Mouse (Mus musculus) megakaryocyte, embryonic 14.5 days (primary cell): ENCODE data around the gene Foxd2. TPM values are rescaled to one million over a fixed set of nuclear protein-coding genes. Genes with fewer than 3 reads are reported as not detected.

ENCODE experiments used
- H3K27me3 ChIP-seq: replicated peaks from 2 replicates; pipeline ENCODE3; 2012; ENCODE audit warnings: inconsistent platforms
- H3K36me3 ChIP-seq: replicated peaks from 2 replicates; pipeline ENCODE3; 2012; ENCODE audit warnings: low read length, inconsistent platforms, mixed read lengths
- H3K4me1 ChIP-seq: 2 replicates; pipeline ENCODE4 v1.6.1; 2012; ENCODE audit warnings: inconsistent platforms
- H3K4me3 ChIP-seq: replicated peaks from 2 replicates; pipeline ENCODE3; 2012; ENCODE audit warnings: moderate library complexity, mild to moderate bottlenecking, inconsistent platforms
- H3K9me3 ChIP-seq: 2 replicates; pipeline ENCODE4 v1.6.1; 2012; ENCODE audit warnings: inconsistent platforms
- FLI1 ChIP-seq: IDR thresholded peaks from 2 replicates; pipeline ENCODE4 v1.6.1; 2012; ENCODE audit warnings: low read length, inconsistent platforms, mixed read lengths
- GATA1 ChIP-seq: IDR thresholded peaks from 3 replicates; pipeline ENCODE4 v1.6.1; 2012; ENCODE audit warnings: mixed read lengths, low read length, inconsistent platforms, borderline replicate concordance
- polyA plus RNA-seq: library from polyadenylated mRNA; stranded (reverse); fragments of >175 nt; gene quantifications from 2 replicates; pipeline ENCODE4 v1.2.3, GENCODE M21; 2012; ENCODE audit warnings: low replicate concordance; ENCODE audit not compliant: insufficient read depth

Foxd2 gene
- polyA plus RNA-seq, 1 experiment: 1.9 TPM

DNA sequence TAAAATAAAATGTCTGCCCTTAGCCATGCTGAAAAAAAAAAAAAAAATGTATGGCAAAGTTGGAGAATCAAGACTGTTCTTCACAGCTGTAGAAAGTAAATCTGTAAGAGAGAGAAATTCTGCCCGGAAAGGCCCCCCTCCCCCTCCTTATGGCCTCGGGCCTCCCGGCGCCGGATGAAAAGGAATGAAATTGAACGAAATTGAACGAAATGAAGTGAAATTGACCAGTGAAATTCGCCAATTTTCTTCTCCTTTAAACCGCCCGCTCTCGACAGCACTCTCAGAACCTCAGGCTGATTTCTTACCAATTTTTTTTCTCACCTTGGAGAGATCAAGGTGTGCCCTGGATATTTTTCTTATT lies 5.3 kb downstream of the Foxd2 start:
- Histone ChIP-seq H3K4me3 (no peak overlapping the region), H3K4me1 (peaks cover 42% of the 10 kb centered on the region), H3K27me3 (peaks cover 98% of the 10 kb centered on the region), H3K9me3 (peaks cover 14% of the 10 kb centered on the region; the same call in 1 of the 2 replicates), H3K36me3 (no peaks in the 10 kb centered on the region)
- TF ChIP-seq FLI1: no peak

DNA sequence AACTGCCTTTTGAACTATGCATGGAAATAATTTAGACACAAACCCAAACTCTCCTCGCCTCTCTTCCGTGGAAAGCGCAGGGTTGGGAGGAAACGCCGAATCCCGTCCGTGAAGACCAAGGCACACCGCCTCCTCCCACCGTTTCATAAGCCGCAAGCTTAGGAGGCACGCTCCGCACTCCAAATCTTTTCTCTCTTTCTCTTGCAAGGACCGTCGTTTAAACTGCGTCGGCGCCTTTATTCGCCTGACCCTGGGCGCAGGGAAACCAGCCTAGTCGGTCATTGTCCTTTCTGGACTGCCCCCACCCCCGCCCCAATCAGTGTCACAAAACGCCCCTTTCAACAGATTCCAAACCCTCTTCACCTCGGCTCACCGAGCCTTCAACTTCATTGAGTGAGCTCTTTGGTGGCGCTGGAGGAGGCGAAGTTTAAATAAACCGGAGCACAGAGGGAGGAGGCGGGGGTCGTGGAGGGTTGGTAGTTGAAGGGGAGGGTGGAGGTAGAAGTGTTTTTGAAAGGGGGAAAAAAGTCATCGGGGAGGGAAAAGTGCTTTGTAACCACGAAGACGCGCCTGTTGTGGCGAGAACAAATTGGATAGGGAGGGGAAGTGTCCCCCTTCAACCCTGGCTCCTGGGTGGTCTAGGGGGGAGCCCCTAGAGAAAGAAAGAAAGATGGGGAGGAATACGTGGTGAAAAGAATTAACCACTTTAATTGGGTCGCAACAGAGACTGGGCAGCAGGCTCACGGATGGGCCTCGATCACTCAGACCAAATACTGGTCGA lies 5.8 kb downstream of the Foxd2 start:
- no peaks in the 10 kb centered on the region for H3K36me3 ChIP-seq
- TF ChIP-seq GATA1 (no peak), FLI1 (no peak)
- peaks cover 14% of the 10 kb centered on the region; the same call in 1 of the 2 replicates for H3K9me3 ChIP-seq
- H3K27me3 ChIP-seq: peaks cover 98% of the 10 kb centered on the region
- peak overlapping the region; percentile 70 for H3K4me3 ChIP-seq
- H3K4me1 ChIP-seq: peaks cover 36% of the 10 kb centered on the region

DNA sequence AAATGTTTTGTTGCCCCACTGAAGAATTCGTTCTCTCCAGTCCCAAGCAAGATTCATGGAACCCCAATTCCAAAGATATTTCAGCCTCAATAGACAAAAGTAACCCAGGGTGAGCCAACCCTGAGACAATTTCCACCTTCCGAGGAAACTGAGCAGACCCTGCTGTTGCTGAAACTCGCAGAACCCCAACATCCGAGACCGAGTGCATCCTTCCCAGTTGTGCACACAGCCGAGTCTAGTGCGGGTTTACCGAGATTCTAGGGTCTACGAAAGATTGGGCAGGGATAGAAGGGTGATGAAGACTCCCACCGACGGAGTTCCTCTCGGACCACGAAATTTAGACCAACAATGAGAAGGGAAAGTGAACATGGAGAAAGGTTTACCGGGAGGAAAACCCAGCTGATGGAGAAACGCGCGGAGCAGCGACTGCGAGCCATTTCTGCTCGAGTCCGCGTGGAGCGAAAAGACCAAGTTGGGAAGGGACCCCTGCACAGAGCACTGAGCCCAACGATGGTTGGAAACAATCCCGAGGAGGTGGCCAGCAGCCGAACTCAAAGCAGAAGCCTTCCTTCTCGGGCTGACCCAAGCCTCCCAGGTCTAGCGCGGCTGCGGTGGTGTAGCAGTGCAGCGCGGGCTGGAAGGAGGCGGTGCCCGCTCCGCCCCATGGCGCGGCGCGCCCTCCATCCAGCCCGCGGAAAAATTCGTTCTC lies 6.9 kb downstream of the Foxd2 start:
- TF ChIP-seq FLI1: no peak
- TF ChIP-seq GATA1: no peak
- H3K4me3 ChIP-seq: peak overlapping the region; percentile 77
- H3K4me1 ChIP-seq: peaks cover 26% of the 10 kb centered on the region
- no peaks in the 10 kb centered on the region for H3K36me3 ChIP-seq
- peaks cover 5% of the 10 kb centered on the region; the same call in 1 of the 2 replicates for H3K9me3 ChIP-seq
- peaks cover 98% of the 10 kb centered on the region for H3K27me3 ChIP-seq

DNA sequence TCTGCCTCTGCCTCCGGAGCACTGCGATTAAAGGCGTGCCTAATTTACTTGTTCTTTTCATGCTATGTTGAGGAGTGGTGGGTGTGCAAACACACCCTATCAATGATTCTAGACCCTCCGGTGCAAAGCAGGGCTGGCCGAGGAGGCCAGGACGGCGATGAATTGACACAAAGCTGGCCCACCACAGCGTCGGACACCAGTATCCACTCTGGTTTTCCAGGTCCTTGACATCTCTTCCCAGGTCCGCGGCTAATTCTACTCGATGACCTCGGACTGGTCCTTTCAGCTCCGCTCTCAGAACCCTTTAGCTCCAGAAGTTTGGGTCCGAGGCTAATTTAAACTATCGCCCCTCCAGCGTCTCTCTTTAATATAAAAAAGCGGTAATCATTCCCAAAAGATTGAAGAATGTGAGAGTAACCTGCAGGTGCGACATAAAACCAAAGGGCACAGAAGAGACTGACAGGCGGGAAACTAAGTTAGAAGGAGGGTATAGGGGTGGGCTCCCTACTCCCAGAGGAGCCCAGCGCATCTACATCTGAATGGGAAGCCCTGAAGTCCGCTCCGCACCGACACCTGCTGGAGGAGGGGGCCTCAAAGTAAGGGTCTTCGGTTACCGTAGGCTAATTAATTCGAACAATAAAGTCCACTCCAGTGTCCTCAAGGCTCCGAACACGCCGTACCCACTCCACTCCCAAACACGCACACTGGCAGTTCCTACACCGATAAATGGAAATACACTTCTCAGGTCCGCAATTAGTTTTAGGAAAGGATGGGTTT lies 7.6 kb downstream of the Foxd2 start:
- no peak for TF ChIP-seq GATA1
- no peak for TF ChIP-seq FLI1
- Histone ChIP-seq H3K27me3 (peaks cover 98% of the 10 kb centered on the region), H3K36me3 (no peaks in the 10 kb centered on the region), H3K9me3 (peaks cover 5% of the 10 kb centered on the region; the same call in 1 of the 2 replicates), H3K4me1 (peaks cover 24% of the 10 kb centered on the region), H3K4me3 (no peak overlapping the region)

DNA sequence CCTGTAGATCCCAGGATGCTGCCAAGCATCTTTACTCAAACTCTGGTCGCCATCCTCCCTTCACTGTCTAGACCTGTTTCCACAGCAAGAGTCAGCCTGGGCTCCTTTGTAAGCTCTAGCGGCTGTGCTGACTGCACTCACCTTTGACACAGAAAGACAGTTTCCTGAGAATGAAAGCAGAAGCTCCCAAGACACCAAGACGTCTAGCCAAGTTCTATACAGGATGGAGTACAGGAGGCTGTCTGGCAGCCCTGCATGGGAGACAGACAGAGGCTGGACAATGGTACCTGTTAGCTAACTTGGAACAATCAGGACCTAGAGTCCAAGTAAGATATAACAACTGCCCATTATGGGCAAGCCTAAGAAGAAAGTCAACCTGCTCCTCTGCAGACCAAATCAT lies 8.8 kb downstream of the Foxd2 start:
- peaks cover 20% of the 10 kb centered on the region for H3K4me1 ChIP-seq
- TF ChIP-seq FLI1: no peak
- no peak for TF ChIP-seq GATA1
- no peaks in the 10 kb centered on the region for H3K36me3 ChIP-seq
- peaks cover 95% of the 10 kb centered on the region for H3K27me3 ChIP-seq
- no peaks in the 10 kb centered on the region for H3K9me3 ChIP-seq
- H3K4me3 ChIP-seq: no peak overlapping the region

DNA sequence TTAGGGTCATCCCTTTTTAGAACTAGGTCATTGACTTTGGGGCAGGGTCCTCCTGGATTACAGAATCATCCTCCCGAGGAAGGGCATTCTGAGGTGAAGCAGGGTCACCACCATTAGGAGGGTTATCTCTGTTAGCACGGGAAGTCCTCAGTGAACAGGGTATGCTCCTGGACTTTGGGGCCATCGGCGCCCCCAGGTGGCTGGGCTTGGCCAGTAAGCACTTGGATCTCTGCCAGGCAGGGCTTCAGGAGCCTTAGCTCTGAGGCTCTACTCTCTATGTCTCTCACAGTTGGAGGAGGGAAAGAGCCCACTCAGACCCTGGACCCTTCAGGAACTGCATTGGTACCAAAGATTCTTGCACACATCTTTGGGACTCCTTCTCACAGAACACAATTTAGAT lies 10.8 kb downstream of the Foxd2 start:
- H3K36me3 ChIP-seq: no peaks in the 10 kb centered on the region
- no peak overlapping the region for H3K4me3 ChIP-seq
- H3K27me3 ChIP-seq: peaks cover 88% of the 10 kb centered on the region
- TF ChIP-seq FLI1 (no peak), GATA1 (no peak)
- no peaks in the 10 kb centered on the region for H3K9me3 ChIP-seq
- H3K4me1 ChIP-seq: peaks cover 16% of the 10 kb centered on the region

DNA sequence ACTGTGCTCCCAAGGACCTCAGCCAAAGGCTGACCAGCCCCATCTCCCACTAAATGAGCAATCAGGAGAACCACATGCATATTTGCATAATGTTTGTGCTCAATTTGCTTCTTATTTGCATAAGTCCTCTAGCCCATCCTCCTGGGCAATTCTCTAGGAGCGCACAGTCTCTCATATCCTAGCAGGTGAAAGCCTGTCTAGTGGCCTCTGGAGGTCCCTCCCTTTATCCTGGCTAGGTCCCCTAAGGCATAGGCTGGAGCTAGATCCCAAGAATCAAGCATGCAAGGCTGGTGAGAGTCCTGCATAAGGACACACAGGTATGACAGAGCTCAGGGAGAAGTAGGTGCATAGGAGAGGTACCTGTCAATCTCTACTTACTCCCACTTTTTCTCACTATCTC lies 26.4 kb downstream of the Foxd2 start:
- Histone ChIP-seq H3K4me1 (peaks cover under 1% of the 10 kb centered on the region), H3K36me3 (no peaks in the 10 kb centered on the region), H3K9me3 (no peaks in the 10 kb centered on the region), H3K27me3 (peaks cover 33% of the 10 kb centered on the region), H3K4me3 (no peak overlapping the region)
- TF ChIP-seq FLI1 (no peak), GATA1 (no peak)

DNA sequence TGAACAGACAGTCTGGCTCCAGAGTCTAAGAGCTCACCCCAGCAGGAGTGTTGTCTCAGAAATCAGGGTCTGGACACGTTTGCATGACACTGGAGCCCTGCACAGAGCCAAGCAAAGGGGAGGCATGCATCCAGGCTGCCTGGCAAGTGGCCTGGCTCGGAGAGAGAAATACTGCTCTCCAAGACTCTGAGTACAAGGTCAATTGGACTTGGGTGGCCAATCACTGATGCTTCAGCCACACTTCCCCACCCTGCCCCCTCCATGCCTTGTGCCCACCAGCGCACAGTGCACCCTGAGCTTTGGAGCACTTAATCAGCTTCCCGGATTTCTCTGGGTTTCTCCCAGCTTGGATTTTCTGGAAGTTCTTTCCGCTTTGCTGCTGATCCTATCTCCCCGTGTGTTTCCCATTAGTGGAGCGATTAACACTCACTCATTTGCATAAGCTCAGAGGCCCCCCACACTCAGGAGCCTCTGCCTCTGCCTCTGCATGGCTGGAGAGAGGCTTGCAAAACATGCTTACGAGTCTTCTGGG lies 32.2 kb downstream of the Foxd2 start:
- no peaks in the 10 kb centered on the region for H3K4me1 ChIP-seq
- no peak for TF ChIP-seq GATA1
- no peak for TF ChIP-seq FLI1
- H3K27me3 ChIP-seq: peaks cover 26% of the 10 kb centered on the region
- no peak overlapping the region for H3K4me3 ChIP-seq
- H3K36me3 ChIP-seq: no peaks in the 10 kb centered on the region
- no peaks in the 10 kb centered on the region for H3K9me3 ChIP-seq

DNA sequence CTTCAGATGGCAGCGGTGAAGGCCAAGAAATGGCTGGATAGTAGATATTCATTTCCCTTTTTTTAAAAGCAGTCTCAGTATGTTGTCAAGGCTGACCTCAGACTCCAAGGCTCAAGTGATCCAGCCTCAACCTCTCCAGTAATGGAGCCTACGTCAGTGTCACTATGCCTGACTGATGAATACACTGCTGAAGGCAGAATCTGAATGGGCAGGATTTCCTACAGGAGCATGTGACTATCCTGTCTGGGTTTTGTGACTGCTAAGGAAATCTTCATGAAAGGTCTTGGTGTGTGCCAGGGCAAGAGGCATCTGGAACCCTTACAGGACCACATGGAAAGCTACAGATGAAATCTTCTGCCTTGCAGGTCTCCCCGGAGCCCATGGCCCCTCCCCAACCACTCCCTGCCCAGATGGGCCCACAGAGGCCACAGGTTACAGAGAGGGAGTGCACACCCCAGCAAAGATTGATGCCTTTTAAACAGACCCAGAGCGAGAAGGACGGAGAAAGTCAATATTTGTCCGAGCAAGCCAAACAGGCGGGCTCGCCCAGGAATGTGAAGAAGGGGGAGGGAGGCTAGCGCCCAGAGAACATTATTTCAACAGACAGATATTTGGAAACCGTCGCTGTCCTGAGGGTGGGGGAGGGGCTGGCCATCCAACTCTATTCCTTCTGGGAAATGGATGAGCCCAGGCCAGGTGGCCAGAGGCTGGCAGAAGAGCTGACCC lies 38.7 kb downstream of the Foxd2 start:
- Histone ChIP-seq H3K9me3 (no peaks in the 10 kb centered on the region), H3K4me1 (no peaks in the 10 kb centered on the region), H3K36me3 (no peaks in the 10 kb centered on the region), H3K27me3 (peaks cover 21% of the 10 kb centered on the region), H3K4me3 (no peak overlapping the region)
- TF ChIP-seq FLI1 (no peak), GATA1 (no peak)
